Mouse (Mus musculus): ENCODE measurements around the gene Eif3d. TPM values are rescaled to one million over a fixed set of nuclear protein-coding genes. Genes with fewer than 3 reads are reported as not detected.

The Eif3d gene
- total RNA-seq, 2 experiments from 2014 or later, result 115 to 120 TPM

GRCm38 (mm10) chr15:77922710-77923109 is 47.9 kb downstream of the Eif3d start:
- DNase-seq (ENCODE audit: low spot score in 2 of 2), result no peak

GRCm38 (mm10) chr15:77921636-77922035 is 49.0 kb downstream of the Eif3d start:
- no peak for DNase-seq (ENCODE audit: low spot score in 2 of 2)

- DNase-seq (ENCODE audit: low spot score in 2 of 2), result no peak
Observed at GRCm38 (mm10) chr15:77920511-77921462, 49.8 kb downstream of the Eif3d start.

- no peak for DNase-seq (ENCODE audit: low spot score in 2 of 2)
Observed at GRCm38 (mm10) chr15:77919441-77919840, 51.2 kb downstream of the Eif3d start.

- peak; percentile 71 to 86 for DNase-seq (ENCODE audit: low spot score in 2 of 2)
Observed at GRCm38 (mm10) chr15:77916851-77917544, 53.6 kb downstream of the Eif3d start.

- no peak for DNase-seq (ENCODE audit: low spot score in 2 of 2)
Observed at GRCm38 (mm10) chr15:77915287-77915686, 55.3 kb downstream of the Eif3d start.

GRCm38 (mm10) chr15:77914507-77914906 is 56.1 kb downstream of the Eif3d start:
- no peak for DNase-seq (ENCODE audit: low spot score in 2 of 2)

- DNase-seq (ENCODE audit: low spot score in 2 of 2), result peak in 1 of 2 experiments; percentile 17
Observed at GRCm38 (mm10) chr15:77913054-77913453, 57.6 kb downstream of the Eif3d start.

GRCm38 (mm10) chr15:77912585-77912984 is 58.0 kb downstream of the Eif3d start:
- DNase-seq (ENCODE audit: low spot score in 2 of 2), result no peak

GRCm38 (mm10) chr15:77912048-77912447 is 58.6 kb downstream of the Eif3d start:
- DNase-seq (ENCODE audit: low spot score in 2 of 2), result no peak

- no peak for DNase-seq (ENCODE audit: low spot score in 2 of 2)
Observed at GRCm38 (mm10) chr15:77911065-77911464, 59.5 kb downstream of the Eif3d start.

Other genes with a start within 250 kb of the Eif3d start
- gene Apol9b, start 241.8 kb downstream of the Eif3d start, total RNA-seq (2021), result not detected
- under 1 TPM in 1 of 2 experiments, not detected in 1; 0.21 TPM for gene Apol8, start 213.8 kb downstream of the Eif3d start, total RNA-seq (2021)
- gene Myh9, start 128.6 kb downstream of the Eif3d start, total RNA-seq (2021), result 100 to 1,000 TPM; 171 to 187 TPM
- 100 to 1,000 TPM; 152 to 157 TPM for gene Txn2, start 41.8 kb downstream of the Eif3d start, total RNA-seq (2021)
- 1 to 10 TPM; 1.4 to 1.5 TPM for gene Foxred2, start 14.1 kb downstream of the Eif3d start, total RNA-seq (2021)
- under 1 TPM in 1 of 2 experiments, not detected in 1; 0.05 TPM for gene Cacng2, start 149.2 kb upstream of the Eif3d start, total RNA-seq (2021)
- gene Ift27, start 203.3 kb upstream of the Eif3d start, total RNA-seq (2021), result 10 to 100 TPM; 38.0 to 48.1 TPM
- gene Pvalb, start 235.6 kb upstream of the Eif3d start, total RNA-seq (2021), result 100 to 1,000 TPM; 716 to 864 TPM

All from gastrocnemius, postnatal 4 days (tissue).